Mouse (Mus musculus) kidney, adult 2 months (tissue): ENCODE results near the gene Cdrt4. TPM values are rescaled to one million over a fixed set of nuclear protein-coding genes. Genes with fewer than 3 reads are reported as not detected.

Source experiments
- DNase-seq: peaks from one replicate; pipeline ENCODE4 v3.0.0; 2021
- H3K27ac ChIP-seq: fragments of 200-500 bp; 2 replicates; pipeline ENCODE4 v1.5.1; 2012; ENCODE audit warnings: low read depth, low read length, control low read depth, inconsistent platforms; ENCODE audit not compliant: insufficient read depth
- H3K27me3 ChIP-seq: fragments of 200-500 bp; replicated peaks from 2 replicates; pipeline ENCODE4 v1.6.1; 2012; ENCODE audit warnings: mild to moderate bottlenecking, moderate library complexity, low read length, inconsistent platforms; ENCODE audit not compliant: control insufficient read depth, insufficient read depth
- H3K36me3 ChIP-seq: fragments of 200-500 bp; 2 replicates; pipeline ENCODE4 v1.6.1; 2012; ENCODE audit warnings: mild to moderate bottlenecking, moderate library complexity, low read length, inconsistent platforms; ENCODE audit not compliant: control insufficient read depth, insufficient read depth
- H3K4me1 ChIP-seq: fragments of 200-500 bp; 2 replicates; pipeline ENCODE4 v1.6.1; 2011; ENCODE audit warnings: low read length; ENCODE audit not compliant: control insufficient read depth, insufficient read depth
- H3K4me3 ChIP-seq: fragments of 200-500 bp; 2 replicates; pipeline ENCODE4 v1.5.1; 2011; ENCODE audit warnings: mild to moderate bottlenecking, low read depth, low read length, control low read depth; ENCODE audit not compliant: insufficient read depth
- CTCF ChIP-seq: fragments of 200-500 bp; conservative IDR thresholded peaks from 2 replicates; pipeline ENCODE4 v1.5.1; 2011; ENCODE audit warnings: low read depth, mild to moderate bottlenecking, control low read depth, low read length, moderate library complexity, mixed read lengths; ENCODE audit not compliant: insufficient read depth, insufficient read length
- POLR2A ChIP-seq: fragments of 200-500 bp; IDR thresholded peaks from one replicate; pipeline ENCODE4 v1.6.1; 2011; ENCODE audit warnings: low read depth, low read length, control low read depth
- WGBS: fragments of 180-500 bp; shearing (Covaris S2); methylation state at CpG from one replicate; pipeline ENCODE4 v1.1.7; 2018; 5-methylcytosine and 5-hydroxymethylcytosine counted together
- polyA plus RNA-seq: library from polyadenylated mRNA; depleted of rRNA; stranded (reverse); fragments of >200 nt; gene quantifications from 2 replicates; pipeline ENCODE4 v1.2.3, GENCODE M21; 2012

The Cdrt4 gene
- polyA plus RNA-seq, 1 experiment, result not detected

DNA sequence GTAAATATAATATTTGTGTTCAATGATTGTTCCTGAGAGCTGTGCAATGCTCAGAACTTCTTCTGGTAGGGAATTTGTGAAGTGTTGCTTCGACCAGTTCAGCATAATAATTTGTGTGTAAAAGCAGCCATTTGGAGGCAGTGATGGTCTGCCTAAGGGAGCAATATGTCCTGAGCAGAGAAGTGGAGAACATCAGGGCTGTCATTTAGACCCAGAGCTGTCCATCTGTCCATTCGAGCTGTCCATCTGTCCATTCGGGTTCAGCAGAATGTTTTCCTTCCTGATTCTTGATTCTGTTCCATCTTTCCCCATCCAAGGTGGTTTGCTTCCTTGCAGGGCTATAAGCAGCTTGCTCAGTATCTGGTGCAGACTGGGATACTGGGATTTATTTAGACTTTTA is 33.4 kb downstream of the Cdrt4 start:
- Histone ChIP-seq H3K36me3 (no peaks in the 10 kb centered on the region), H3K27ac (no peak overlapping the region), H3K4me3 (no peak overlapping the region), H3K27me3 (no peaks in the 10 kb centered on the region), H3K4me1 (no peaks in the 10 kb centered on the region)
- TF ChIP-seq CTCF (no peak), POLR2A (no peak)
- 65% methylated on average over 3 of the region's 3 CpGs for whole genome bisulfite sequencing
- no peak for DNase-seq

DNA sequence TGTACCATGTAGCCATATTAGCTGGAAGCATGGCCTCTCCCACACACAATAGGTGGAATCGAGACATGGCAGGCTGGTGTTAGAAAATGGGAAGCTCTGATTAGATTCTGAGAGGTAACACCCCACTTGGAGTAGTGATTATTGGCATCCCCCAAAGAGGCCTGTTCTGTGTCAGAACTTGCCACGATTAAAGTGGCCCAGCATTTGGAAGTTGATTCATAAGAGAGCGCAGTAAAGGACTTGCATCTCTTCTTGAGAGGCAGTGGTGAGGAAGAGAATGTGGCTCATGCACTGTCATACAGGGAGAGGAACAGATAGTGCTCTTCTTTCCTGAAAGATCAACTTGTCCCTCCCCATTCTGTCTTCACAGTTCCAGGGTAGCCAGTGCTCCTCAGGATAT is 34.1 kb downstream of the Cdrt4 start:
- Histone ChIP-seq H3K4me1 (no peaks in the 10 kb centered on the region), H3K27ac (no peak overlapping the region), H3K27me3 (no peaks in the 10 kb centered on the region), H3K36me3 (no peaks in the 10 kb centered on the region), H3K4me3 (no peak overlapping the region)
- DNase-seq, result no peak
- 91% methylated on average over 3 of the region's 3 CpGs for WGBS
- TF ChIP-seq POLR2A (no peak), CTCF (no peak)

DNA sequence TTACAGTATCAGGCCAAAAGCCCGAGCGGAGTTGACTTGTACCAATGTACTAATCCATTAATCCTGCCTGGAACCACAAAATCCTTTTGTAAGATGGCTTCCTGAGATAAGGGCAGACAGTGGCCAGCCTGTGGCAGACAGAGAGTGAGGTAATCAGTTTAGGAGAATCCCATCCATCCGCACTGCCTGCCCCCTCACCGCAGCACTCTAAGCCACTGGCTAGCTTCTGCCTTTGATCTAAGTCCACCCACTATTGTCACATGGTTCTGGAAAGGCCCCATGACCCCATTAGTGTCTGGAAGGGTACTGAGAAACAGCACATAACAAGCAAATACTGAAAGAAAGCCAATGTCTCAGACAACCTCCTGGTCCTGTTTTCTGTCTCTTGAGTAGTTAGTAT is 35.6 kb downstream of the Cdrt4 start:
- WGBS, result 83% methylated on average over 4 of the region's 4 CpGs
- TF ChIP-seq CTCF (no peak), POLR2A (no peak)
- no peak overlapping the region for H3K27ac ChIP-seq
- no peaks in the 10 kb centered on the region for H3K4me1 ChIP-seq
- no peaks in the 10 kb centered on the region for H3K36me3 ChIP-seq
- H3K4me3 ChIP-seq, result no peak overlapping the region
- DNase-seq, result no peak
- no peaks in the 10 kb centered on the region for H3K27me3 ChIP-seq

DNA sequence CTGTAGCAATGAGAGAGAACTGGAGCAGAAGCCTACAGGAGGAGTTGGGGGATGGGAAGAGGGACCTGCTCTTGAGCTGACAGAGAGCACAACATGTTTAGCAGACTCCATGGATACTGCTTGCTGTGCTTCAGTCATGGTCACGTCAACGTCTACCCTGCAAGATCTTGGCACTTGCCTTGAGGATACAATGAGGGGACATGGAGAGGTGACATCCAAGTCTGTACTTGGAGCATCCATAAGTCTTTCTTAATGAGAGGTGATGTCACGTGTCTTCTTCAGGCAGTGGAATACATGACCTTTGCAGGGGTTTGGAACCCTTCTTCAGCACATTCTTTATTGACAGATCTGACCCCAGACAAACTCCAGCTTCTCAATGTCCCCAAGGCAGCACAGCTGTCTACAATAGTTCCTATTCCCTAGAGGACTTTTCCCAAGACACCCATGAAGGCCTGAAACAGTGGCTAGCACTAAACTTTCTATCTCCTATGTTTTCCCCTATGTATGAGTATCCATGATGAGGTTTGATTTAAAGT is 39.2 kb downstream of the Cdrt4 start:
- Histone ChIP-seq H3K27me3 (no peaks in the 10 kb centered on the region), H3K4me3 (no peak overlapping the region), H3K4me1 (no peaks in the 10 kb centered on the region), H3K27ac (no peak overlapping the region), H3K36me3 (no peaks in the 10 kb centered on the region)
- WGBS, result 84% methylated on average over 3 of the region's 3 CpGs
- no peak for TF ChIP-seq CTCF
- no peak for TF ChIP-seq POLR2A
- DNase-seq, result no peak

DNA sequence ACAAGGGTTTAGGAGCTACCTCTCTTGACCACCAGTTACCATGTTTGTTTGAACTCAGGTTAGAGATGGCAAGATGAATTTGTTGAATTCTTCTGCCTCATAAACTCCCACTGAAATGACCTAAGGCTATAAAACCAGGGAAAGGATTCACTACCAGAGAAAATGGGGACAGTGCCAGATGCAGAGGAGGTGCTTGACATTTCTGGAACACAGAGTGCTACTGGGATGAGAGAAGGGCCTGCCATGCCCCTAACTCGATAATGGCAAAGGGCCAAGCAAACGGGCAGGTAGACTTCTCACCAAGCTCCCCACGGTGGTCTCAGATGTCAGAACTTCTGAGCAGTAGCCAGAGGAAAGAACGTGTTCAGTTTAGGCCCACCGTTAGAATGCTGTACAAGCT is 39.8 kb downstream of the Cdrt4 start:
- 69% methylated on average over 5 of the region's 5 CpGs for WGBS
- H3K4me3 ChIP-seq, result no peak overlapping the region
- no peak for DNase-seq
- H3K4me1 ChIP-seq, result no peaks in the 10 kb centered on the region
- no peaks in the 10 kb centered on the region for H3K27me3 ChIP-seq
- TF ChIP-seq POLR2A, result no peak
- no peak for TF ChIP-seq CTCF
- H3K27ac ChIP-seq, result no peak overlapping the region
- no peaks in the 10 kb centered on the region for H3K36me3 ChIP-seq

DNA sequence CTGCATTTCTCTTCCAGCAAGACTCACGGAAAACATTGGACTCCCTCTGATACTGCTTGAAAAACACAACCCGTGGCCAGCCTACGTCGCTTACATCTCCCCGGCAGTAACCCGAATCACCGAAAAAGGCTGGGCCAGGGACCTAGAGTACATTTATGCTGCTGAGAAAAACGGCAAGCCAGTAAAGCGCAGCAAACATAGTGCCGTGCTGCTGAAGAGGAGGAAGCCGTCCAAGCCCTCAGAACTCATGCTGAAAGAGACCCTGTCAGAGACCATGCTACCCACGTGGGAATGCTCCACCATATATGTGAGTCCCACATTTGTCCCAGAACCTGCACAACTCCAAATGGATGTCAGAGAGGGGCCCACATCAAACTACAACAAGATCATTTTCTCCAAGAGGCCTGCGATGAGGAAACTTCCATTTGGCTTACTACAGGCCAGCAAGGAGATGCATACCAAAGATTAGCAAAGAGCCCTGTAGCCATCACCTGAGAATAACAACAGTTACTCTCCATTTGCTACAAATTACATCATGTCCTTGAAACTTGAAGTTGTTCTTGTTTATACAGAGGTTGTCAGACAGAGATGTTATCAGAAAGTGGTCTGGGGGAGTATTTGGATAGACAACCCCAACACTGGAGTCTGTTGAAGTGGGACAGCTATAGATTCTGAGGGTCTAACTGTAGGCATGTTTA is 41.7 kb downstream of the Cdrt4 start:
- Histone ChIP-seq H3K27me3 (no peaks in the 10 kb centered on the region), H3K4me1 (no peaks in the 10 kb centered on the region), H3K27ac (no peak overlapping the region), H3K36me3 (no peaks in the 10 kb centered on the region), H3K4me3 (no peak overlapping the region)
- 91% methylated on average over 13 of the region's 13 CpGs for WGBS
- TF ChIP-seq POLR2A, result no peak
- TF ChIP-seq CTCF, result no peak
- no peak for DNase-seq

DNA sequence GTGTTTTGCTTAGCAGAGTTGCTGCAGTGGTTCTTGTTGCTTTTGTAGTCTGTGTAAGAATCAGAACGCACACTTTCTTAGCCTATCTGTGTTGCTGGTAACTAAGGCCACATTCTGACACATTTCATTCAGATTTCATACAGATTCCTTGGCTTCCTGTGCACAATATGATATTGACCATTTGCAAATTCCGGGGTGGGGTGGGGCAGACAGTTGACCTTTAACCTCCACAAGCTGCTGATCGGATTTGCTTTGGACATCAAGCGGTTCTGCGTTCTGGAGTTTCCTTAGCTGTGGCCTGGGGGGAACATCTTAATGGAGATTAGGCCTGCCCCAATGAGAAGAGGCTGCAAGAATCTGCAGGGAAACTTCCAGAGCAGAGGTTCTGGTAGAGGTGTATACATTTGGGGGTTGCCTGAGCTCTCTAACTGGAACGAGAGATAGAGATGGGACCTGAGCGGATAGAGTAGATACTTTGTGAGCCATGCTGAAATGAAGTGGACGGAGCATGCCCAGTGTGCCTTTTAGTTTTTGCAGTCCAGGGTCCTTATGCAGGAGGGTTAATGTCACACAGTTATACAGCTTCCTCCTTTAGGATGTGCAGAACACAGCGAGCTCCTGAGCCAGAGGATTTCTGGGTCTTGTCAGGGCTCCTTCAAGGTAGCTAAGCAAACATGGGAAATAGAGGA is 44.2 kb downstream of the Cdrt4 start:
- 80% methylated on average over 9 of the region's 9 CpGs for WGBS
- Histone ChIP-seq H3K36me3 (no peaks in the 10 kb centered on the region), H3K4me3 (no peak overlapping the region), H3K27ac (no peak overlapping the region), H3K4me1 (no peaks in the 10 kb centered on the region), H3K27me3 (no peaks in the 10 kb centered on the region)
- no peak for TF ChIP-seq POLR2A
- no peak for TF ChIP-seq CTCF
- DNase-seq, result no peak
